Mouse (Mus musculus): ENCODE measurements at regions not wholly inside any gene's neighbourhood (a gene's known extent, or its start where the extent isn't known, plus 50 kb on each side); places are given as distances from the start of the nearest gene placed in this dataset.

GRCm38 (mm10) chr14:80559950-80560349, 576.1 kb downstream of the Olfm4 start:
- TF ChIP-seq CTCF (IDR thresholded peaks at IDR 0.05; ENCODE audit: borderline replicate concordance, insufficient read depth, low read length) (no peak), POLR2A (IDR thresholded peaks at IDR 0.05; ENCODE audit: low read depth, low read length) (no peak)
